Mouse (Mus musculus): ENCODE results near the gene Znrf3. TPM values are rescaled to one million over a fixed set of nuclear protein-coding genes. Genes with fewer than 3 reads are reported as not detected.
"Not testable (repeated sequence)": the region's sequence is repeated elsewhere in the genome, so short reads cannot be mapped to it uniquely, and the experiment has no call there.

Znrf3 gene
- total RNA-seq (2021), result 10 to 100 TPM; 19.6 to 20.0 TPM

GRCm38 (mm10) chr11:5444599-5445451, at the start of gene Znrf3:
TSS of gene Znrf3 (minus strand) at chr11:5444847.
- DNase-seq (ENCODE audit: low spot score in 2 of 2), result peak; percentile 89 to 93
- intact Hi-C loops (cut with DNase I), result loop anchor here (5.0 kb wide), 1 partner anchor 123 kb away; no protein-coding TSS in a partner anchor

- intact Hi-C loops (cut with DNase I), result no loop called here
- no peak for DNase-seq (ENCODE audit: low spot score in 2 of 2)
Measured at GRCm38 (mm10) chr11:5493869-5494268, 49.2 kb upstream of the Znrf3 start.

- no peak for DNase-seq (ENCODE audit: low spot score in 2 of 2)
- intact Hi-C loops (cut with DNase I), result no loop called here
Measured at GRCm38 (mm10) chr11:5491912-5492311, 47.3 kb upstream of the Znrf3 start.

GRCm38 (mm10) chr11:5490989-5491656, 46.5 kb upstream of the Znrf3 start:
- intact Hi-C loops (cut with DNase I), result no loop called here
- DNase-seq (ENCODE audit: low spot score in 2 of 2), result no peak

- intact Hi-C loops (cut with DNase I), result loop anchor here (5.0 kb wide), 1 partner anchor 218 kb away; no protein-coding TSS in a partner anchor
Measured at GRCm38 (mm10) chr11:5489433-5489832, 44.8 kb upstream of the Znrf3 start.

GRCm38 (mm10) chr11:5485193-5486011, 40.8 kb upstream of the Znrf3 start:
- peak; percentile 83 to 87 for DNase-seq (ENCODE audit: low spot score in 2 of 2)
- intact Hi-C loops (cut with DNase I), result loop anchor here (2.0 to 5.0 kb wide), 4 partner anchors 35 to 222 kb away; partner anchors contain the start of gene Xbp1

More at GRCm38 (mm10) chr11:5489433-5489832, 44.8 kb upstream of the Znrf3 start:
- DNase-seq (ENCODE audit: low spot score in 2 of 2), result not testable (repeated sequence)

GRCm38 (mm10) chr11:5482581-5482980, 37.9 kb upstream of the Znrf3 start:
- no peak for DNase-seq (ENCODE audit: low spot score in 2 of 2)
- intact Hi-C loops (cut with DNase I), result no loop called here

GRCm38 (mm10) chr11:5478831-5479230, 34.2 kb upstream of the Znrf3 start:
- DNase-seq (ENCODE audit: low spot score in 2 of 2), result no peak
- intact Hi-C loops (cut with DNase I), result no loop called here

GRCm38 (mm10) chr11:5478193-5478592, 33.5 kb upstream of the Znrf3 start:
- intact Hi-C loops (cut with DNase I), result no loop called here
- no peak for DNase-seq (ENCODE audit: low spot score in 2 of 2)

GRCm38 (mm10) chr11:5476806-5477205, 32.2 kb upstream of the Znrf3 start:
- intact Hi-C loops (cut with DNase I), result no loop called here
- DNase-seq (ENCODE audit: low spot score in 2 of 2), result no peak

GRCm38 (mm10) chr11:5475556-5476118, 31.0 kb upstream of the Znrf3 start:
- DNase-seq (ENCODE audit: low spot score in 2 of 2); intact Hi-C loops (cut with DNase I): not testable (repeated sequence)

GRCm38 (mm10) chr11:5474130-5474529, 29.5 kb upstream of the Znrf3 start:
- peak; percentile 65 to 83 for DNase-seq (ENCODE audit: low spot score in 2 of 2)
- intact Hi-C loops (cut with DNase I), result loop anchor here (1.0 to 5.0 kb wide), 3 partner anchors 184 to 359 kb away; no protein-coding TSS in a partner anchor

GRCm38 (mm10) chr11:5470055-5470454, 25.4 kb upstream of the Znrf3 start:
- intact Hi-C loops (cut with DNase I), result loop anchor here (5.0 kb wide), 1 partner anchor 288 kb away; no protein-coding TSS in a partner anchor
- DNase-seq (ENCODE audit: low spot score in 2 of 2), result no peak

- DNase-seq (ENCODE audit: low spot score in 2 of 2), result peak; percentile 8 to 9
- intact Hi-C loops (cut with DNase I), result loop anchor here (2.0 kb wide), 1 partner anchor 16 kb away; no protein-coding TSS in a partner anchor
Measured at GRCm38 (mm10) chr11:5469084-5469483, 24.4 kb upstream of the Znrf3 start.

- intact Hi-C loops (cut with DNase I), result loop anchor here (2.0 kb wide), 1 partner anchor 16 kb away; no protein-coding TSS in a partner anchor
- no peak for DNase-seq (ENCODE audit: low spot score in 2 of 2)
Measured at GRCm38 (mm10) chr11:5468471-5468870, 23.8 kb upstream of the Znrf3 start.

- intact Hi-C loops (cut with DNase I), result loop anchor here (2.0 to 5.0 kb wide), 2 partner anchors 17 to 160 kb away; no protein-coding TSS in a partner anchor
- no peak for DNase-seq (ENCODE audit: low spot score in 2 of 2)
Measured at GRCm38 (mm10) chr11:5451923-5452322, 7.3 kb upstream of the Znrf3 start.

GRCm38 (mm10) chr11:5451341-5451740, 6.7 kb upstream of the Znrf3 start:
- DNase-seq (ENCODE audit: low spot score in 2 of 2), result no peak
- intact Hi-C loops (cut with DNase I), result loop anchor here (5.0 kb wide), 1 partner anchor 159 kb away; no protein-coding TSS in a partner anchor

GRCm38 (mm10) chr11:5450701-5451100, 6.1 kb upstream of the Znrf3 start:
- intact Hi-C loops (cut with DNase I), result loop anchor here (5.0 kb wide), 1 partner anchor 158 kb away; no protein-coding TSS in a partner anchor
- no peak for DNase-seq (ENCODE audit: low spot score in 2 of 2)

GRCm38 (mm10) chr11:5445452-5445953, 856 bp upstream of the Znrf3 start:
- intact Hi-C loops (cut with DNase I), result no loop called here
- DNase-seq (ENCODE audit: low spot score in 2 of 2), result peak in 1 of 2 experiments; percentile 14
